Mouse (Mus musculus): ENCODE data around the gene Hspb1.

DNA sequence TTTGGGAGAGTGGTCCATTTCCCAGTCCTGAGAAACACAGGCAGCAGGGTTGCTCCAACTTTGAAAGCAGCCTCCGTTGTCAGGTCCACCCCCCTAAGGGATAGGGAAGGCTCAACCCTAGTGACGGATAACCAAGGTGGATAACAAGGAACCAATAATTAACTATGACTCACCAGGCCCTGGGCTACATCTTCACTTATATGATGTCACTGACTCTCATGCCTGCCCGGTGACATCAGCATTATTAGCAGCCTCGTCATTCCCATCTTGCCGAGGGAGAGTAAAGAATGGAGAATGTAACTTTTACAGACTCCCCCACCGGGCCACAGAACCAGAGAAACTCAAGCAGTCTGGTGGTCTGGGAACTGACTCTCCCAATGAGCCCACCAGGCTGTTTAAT, 3.1 kb upstream of the Hspb1 start:
- TF ChIP-seq POLR2A (IDR thresholded peaks at IDR 0.05; ENCODE audit: control insufficient read depth, low read depth, low read length) (no peak), CTCF (IDR thresholded peaks at IDR 0.05; ENCODE audit: control insufficient read depth, insufficient read depth, insufficient replicate concordance, low read depth, low read length) (no peak)

Measured in testis, adult 2 months (tissue).